Mouse (Mus musculus) cerebellum, adult 2 months (tissue): ENCODE measurements at regions not wholly inside any gene's neighbourhood (a gene's known extent, or its start where the extent isn't known, plus 50 kb on each side); places are given as distances from the start of the nearest gene placed in this dataset.
A peak's percentile ranks its signal among the peaks of the same experiment; 100 is the strongest.

Experiments
- DNase-seq, 2 experiments: peaks; one replicate each; pipeline ENCODE4 v3.0.0; 2021
- H3K27ac ChIP-seq: fragments of 200-500 bp; 2 replicates; pipeline ENCODE4 v1.5.1; 2012; ENCODE audit warnings: low read length, control low read depth, inconsistent platforms; ENCODE audit not compliant: insufficient read depth
- H3K27me3 ChIP-seq: fragments of 200-500 bp; 2 replicates; pipeline ENCODE4 v1.6.1; 2012; ENCODE audit warnings: inconsistent platforms, mild to moderate bottlenecking, low read length, moderate library complexity; ENCODE audit not compliant: control insufficient read depth, insufficient read depth
- H3K4me1 ChIP-seq: fragments of 200-500 bp; 2 replicates; pipeline ENCODE4 v1.6.1; 2011; ENCODE audit warnings: low read length; ENCODE audit not compliant: control insufficient read depth, insufficient read depth
- H3K4me3 ChIP-seq: fragments of 200-500 bp; replicated peaks from 2 replicates; pipeline ENCODE3; 2011; ENCODE audit warnings: mild to moderate bottlenecking, low read depth, low read length, control low read depth; ENCODE audit not compliant: insufficient read depth
- CTCF ChIP-seq: fragments of 200-500 bp; IDR thresholded peaks from 2 replicates; pipeline ENCODE4 v1.5.1; 2011; ENCODE audit warnings: low read depth, mild to moderate bottlenecking, control low read depth, low read length, moderate library complexity, borderline replicate concordance; ENCODE audit not compliant: insufficient read depth
- POLR2A ChIP-seq: fragments of 200-500 bp; IDR thresholded peaks from 2 replicates; pipeline ENCODE4 v1.6.1; 2011; ENCODE audit warnings: low read length, control low read depth, borderline replicate concordance; ENCODE audit not compliant: insufficient read depth
- WGBS: fragments of 180-500 bp; shearing (Covaris S2); methylation state at CpG from one replicate; pipeline ENCODE4 v1.1.7; 2018; 5-methylcytosine and 5-hydroxymethylcytosine counted together

DNA sequence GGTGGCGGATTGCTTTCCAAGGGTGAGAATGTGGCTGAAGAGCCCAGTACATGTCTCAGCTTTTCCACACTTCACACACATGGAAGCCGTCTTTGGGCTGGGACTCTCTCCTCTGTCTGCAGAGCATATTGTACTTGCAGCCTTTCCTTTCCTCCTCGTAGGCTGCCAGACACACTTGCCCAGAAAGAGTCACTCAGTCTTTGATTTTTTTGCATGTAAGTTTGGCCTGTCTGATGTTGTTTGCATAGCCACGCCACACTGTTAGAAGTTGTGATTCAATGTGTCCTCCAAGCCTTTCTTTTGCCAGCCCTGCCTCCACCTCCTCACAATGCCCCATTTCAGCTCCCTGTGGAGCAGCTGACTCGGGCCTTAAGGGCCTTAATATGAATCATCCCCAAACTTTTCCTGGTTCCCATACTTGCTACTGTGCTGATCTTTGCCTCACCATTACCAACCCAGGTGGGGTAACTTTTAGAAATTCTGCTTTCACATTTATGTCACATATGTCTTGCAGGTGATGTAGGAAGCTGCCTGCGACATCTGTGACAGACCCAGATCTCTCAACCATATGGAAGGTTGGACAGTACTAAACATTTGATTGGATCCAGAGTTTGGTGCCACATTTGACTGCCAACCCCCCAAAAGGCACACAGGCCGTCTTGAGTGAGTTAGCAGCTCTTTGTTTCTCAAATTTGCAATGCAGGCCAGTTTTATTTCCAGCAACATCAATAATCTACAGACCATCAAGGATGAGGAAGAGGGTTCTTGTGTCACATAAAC is 663.7 kb upstream of the Mms22l start:
- WGBS: 33% methylated on average over 7 of the region's 7 CpGs
- Histone ChIP-seq H3K27me3 (no peaks in the 10 kb centered on the region), H3K4me1 (no peaks in the 10 kb centered on the region), H3K4me3 (no peak overlapping the region), H3K27ac (no peak overlapping the region)
- DNase-seq: no peak
- TF ChIP-seq POLR2A: no peak
- TF ChIP-seq CTCF: no peak

- H3K27me3 ChIP-seq: no peaks in the 10 kb centered on the region
- no peaks in the 10 kb centered on the region for H3K4me1 ChIP-seq
- no peak for DNase-seq
- WGBS: 21% methylated on average over 4 of the region's 4 CpGs
- no peak overlapping the region for H3K27ac ChIP-seq
- TF ChIP-seq CTCF (no peak), POLR2A (no peak)
- H3K4me3 ChIP-seq: no peak overlapping the region
Measured at GRCm38 (mm10) chr4:23843609-23844287, 652.5 kb upstream of the Mms22l start.

DNA sequence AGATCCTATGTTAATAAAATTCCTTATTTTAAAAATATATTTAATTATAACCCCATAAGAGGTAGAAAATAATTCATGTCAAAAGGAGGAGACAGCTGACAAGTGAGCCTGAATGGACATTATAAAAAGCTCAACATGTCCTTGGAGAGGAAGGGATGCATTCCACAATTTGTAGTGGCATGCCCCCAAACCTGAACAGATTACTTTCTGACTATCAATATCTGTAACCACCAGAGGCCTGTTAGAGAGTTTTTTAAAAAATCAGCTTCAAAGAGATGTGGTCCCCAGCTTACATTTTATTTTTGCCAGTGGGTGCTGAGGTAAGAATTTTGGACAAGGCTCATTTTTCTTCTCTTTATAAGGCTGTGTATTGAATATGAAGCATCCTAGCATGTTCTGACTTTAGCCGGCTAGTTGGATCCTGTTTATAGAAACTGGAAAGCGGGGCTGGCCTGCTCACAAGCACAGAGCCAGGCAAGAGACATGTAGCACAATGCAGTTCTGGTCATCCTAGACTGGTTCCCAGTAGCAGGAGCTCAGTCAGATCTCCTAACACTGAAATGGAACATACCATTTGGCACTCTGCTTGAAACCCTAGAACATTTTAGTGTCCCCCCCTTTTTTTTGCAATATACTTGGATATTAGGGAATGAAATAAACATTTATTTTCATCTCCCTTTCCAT is 651.8 kb upstream of the Mms22l start:
- Histone ChIP-seq H3K27ac (no peak overlapping the region), H3K27me3 (no peaks in the 10 kb centered on the region), H3K4me3 (no peak overlapping the region), H3K4me1 (no peaks in the 10 kb centered on the region)
- DNase-seq: no peak
- 68% methylated on average over 2 of the region's 2 CpGs for WGBS
- TF ChIP-seq POLR2A: no peak

GRCm38 (mm10) chr4:23845263-23845662 is 651.0 kb upstream of the Mms22l start:
- H3K4me3 ChIP-seq: no peak overlapping the region
- no peak for DNase-seq
- H3K4me1 ChIP-seq: no peaks in the 10 kb centered on the region
- H3K27me3 ChIP-seq: no peaks in the 10 kb centered on the region
- TF ChIP-seq POLR2A (no peak), CTCF (no peak)
- H3K27ac ChIP-seq: no peak overlapping the region
- WGBS: 49% methylated on average over 5 of the region's 5 CpGs

GRCm38 (mm10) chr4:23850640-23851039 is 645.6 kb upstream of the Mms22l start:
- TF ChIP-seq POLR2A (no peak), CTCF (no peak)
- H3K4me3 ChIP-seq: no peak overlapping the region
- H3K4me1 ChIP-seq: no peaks in the 10 kb centered on the region
- no peak for DNase-seq
- WGBS: 57% methylated on average over 2 of the region's 2 CpGs
- H3K27me3 ChIP-seq: no peaks in the 10 kb centered on the region
- no peak overlapping the region for H3K27ac ChIP-seq

DNA sequence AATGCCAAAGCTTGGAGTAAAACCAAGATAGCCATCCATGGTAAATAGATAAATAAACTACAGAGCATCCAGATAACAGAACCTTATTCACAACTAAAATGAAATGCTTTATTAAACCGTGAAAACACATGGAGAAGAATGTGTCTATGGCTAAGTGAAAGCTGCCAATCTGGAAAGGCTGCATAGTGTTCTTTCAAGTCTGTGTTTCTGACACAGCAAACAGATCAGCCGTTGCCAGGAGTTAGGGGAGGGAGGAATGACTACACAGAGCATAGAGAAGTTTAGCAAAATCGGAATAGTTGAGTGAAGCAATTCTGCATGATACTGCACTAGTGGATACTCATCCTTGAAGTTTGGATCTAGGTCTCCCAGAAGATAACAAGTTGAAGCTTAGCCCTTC is 633.8 kb upstream of the Mms22l start:
- Histone ChIP-seq H3K4me1 (no peaks in the 10 kb centered on the region), H3K27me3 (no peaks in the 10 kb centered on the region), H3K4me3 (no peak overlapping the region), H3K27ac (no peak overlapping the region)
- no peak for DNase-seq
- TF ChIP-seq POLR2A: no peak
- no peak for TF ChIP-seq CTCF
- 52% methylated on average over 3 of the region's 3 CpGs for WGBS

DNA sequence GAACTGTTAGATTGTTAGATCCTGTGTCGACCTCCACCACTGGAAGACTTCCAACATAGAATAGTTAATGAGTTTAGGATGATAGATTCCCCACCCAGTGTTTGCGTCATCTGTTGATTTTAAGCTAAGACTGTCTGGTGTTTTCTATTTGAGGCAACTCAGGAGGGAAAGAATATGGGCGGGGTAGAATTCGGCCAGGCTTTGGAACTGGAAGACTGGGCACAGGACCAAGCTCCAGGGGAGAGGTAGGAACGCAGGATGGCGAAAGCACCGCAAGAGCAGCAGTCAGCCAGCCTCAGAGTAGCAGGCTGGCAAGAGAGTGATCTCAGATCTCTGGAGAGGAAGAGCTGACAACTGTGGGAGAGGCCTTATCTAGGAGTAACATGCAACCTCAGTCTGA is 616.2 kb upstream of the Mms22l start:
- H3K27ac ChIP-seq: no peak overlapping the region
- peak; percentile 8 to 12 for DNase-seq
- 7% methylated on average over 7 of the region's 7 CpGs for WGBS
- H3K4me3 ChIP-seq: no peak overlapping the region
- no peaks in the 10 kb centered on the region for H3K4me1 ChIP-seq
- no peaks in the 10 kb centered on the region for H3K27me3 ChIP-seq
- no peak for TF ChIP-seq CTCF
- TF ChIP-seq POLR2A: no peak

GRCm38 (mm10) chr4:23913396-23913795 is 582.9 kb upstream of the Mms22l start:
- Histone ChIP-seq H3K4me1 (no peaks in the 10 kb centered on the region), H3K27ac (no peak overlapping the region), H3K27me3 (no peaks in the 10 kb centered on the region), H3K4me3 (no peak overlapping the region)
- no peak for TF ChIP-seq CTCF
- no peak for TF ChIP-seq POLR2A
- 13% methylated on average over 4 of the region's 4 CpGs for WGBS
- no peak for DNase-seq
